Mouse (Mus musculus) kidney, postnatal 25 days (tissue): ENCODE measurements around the gene Plekhg4.
A peak's percentile ranks its signal among the peaks of the same experiment; 100 is the strongest.

Experiments used
- DNase-seq, 2 experiments: peaks; one replicate each; pipeline ENCODE4 v3.0.0; 2021; ENCODE audit warnings: mixed read lengths in 2 of 2

Gene Plekhg4

DNA sequence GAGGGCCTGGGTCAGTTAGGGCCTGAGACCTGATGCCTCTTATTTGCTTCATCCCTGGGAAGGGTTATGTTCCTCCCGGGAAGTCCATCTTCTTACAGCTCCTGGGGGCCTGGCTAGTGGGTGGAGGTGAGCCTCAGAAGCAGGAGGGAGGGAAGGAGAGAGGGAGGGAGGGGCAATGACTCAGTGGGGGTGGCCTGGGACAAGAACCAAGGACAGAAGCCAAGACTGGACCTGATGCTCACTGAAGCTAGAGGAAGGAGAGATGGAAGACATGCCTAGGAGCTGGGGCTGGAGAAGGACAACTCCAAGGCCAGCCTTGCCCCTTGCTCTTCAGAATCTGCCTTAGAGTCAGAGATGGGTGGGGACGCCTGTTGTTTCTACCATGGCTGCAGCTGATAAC lies at the start of gene Plekhg4:
Gene Plekhg4, plus strand, starts transcription at position 243 of the 400 bp plus-strand sequence.
- no peak for DNase-seq

DNA sequence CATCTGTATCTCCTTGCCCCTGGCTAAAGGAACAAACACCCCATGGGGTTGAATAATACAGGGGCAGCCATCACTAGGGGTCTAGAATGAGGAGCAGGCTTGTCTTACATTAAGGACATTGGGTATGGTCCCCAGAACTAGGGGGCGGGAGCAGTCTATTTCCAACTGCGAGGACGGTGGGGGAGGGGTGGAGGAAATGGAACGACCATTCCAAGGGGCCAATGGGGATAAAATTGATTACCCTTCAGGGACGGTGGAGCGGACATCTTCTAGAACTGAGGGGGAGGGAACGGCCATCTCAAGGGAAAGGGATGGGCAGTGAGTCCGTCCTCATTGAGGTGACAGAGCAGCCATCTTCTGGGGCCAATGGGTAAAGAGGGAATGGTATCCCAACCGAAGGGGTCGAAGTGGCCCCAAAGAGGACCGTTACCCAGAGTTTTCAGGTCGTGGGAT lies 47.4 kb upstream of the Plekhg4 start:
- no peak for DNase-seq

DNA sequence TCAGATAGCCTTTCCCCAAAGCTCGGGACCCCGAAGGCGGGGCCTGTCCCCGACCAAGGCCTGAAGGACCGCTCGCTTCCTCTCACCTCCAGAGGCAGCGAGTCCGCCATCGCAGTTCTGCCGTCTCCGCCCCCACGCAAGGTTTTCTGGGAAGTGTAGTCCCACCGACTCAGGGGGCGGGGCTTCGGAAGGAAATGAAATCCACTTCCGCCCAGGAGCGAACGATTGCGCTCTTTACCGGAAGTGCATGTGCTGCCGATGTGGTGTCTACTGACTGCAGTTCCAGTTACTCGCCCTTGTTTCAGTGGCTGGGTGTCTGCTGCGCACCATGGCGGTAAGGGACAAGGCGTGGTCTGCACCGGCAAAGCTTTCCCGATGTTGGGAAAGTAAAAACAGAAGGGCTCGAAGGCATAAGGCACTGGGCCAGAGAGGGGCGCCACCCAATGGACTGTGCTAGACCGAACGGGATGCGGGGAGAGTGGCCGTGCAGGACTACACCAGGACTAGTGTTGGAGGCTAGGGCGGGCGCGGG lies 46.9 kb upstream of the Plekhg4 start, which contains the start of the genes Lrrc29 and Tmem208:
Gene Lrrc29, minus strand, starts transcription at position 138 of the 532 bp plus-strand sequence.
Gene Tmem208, plus strand, starts transcription at position 214 of the 532 bp plus-strand sequence.
- DNase-seq: peak; percentile 98 to 99

DNA sequence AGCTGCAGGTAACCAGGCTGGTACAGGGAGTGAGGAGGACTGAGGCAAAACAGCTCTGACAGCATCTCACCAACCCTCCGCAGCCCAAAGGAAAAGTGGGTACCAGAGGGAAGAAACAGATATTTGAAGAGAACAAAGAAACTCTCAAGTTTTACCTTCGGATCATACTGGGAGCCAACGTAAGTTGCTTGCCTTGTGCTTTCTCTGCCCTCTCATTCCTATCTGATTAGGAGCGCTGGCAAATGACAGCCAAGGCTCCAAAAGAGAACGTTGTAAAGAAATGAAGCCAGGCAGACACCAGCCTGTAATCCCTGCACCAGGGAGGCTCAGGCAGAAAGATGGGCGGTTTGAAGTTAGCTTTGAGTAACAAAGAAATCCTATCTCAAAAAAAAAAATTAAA lies 46.1 kb upstream of the Plekhg4 start:
- no peak for DNase-seq

DNA sequence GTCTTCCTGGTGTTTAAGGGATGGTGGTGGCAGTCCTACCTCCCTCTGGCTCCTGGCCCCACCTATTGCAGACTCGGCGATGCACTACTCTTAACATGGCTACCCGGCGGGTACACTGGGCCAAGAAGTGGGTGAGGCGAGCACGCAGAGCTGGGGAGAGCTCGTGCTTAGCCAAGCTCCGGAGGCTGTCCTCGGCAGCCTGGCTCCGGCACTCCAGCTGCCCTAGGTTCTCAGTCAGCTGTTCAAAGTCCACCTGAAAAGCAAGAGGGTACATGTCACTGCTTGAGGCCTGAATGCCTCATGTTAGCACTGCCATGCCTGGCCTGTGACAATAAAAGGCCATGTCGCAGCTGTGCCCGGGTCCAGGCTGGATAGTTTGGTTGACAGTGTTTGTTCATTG lies 42.7 kb upstream of the Plekhg4 start:
- DNase-seq: peak in 1 of 2 experiments; percentile 52

DNA sequence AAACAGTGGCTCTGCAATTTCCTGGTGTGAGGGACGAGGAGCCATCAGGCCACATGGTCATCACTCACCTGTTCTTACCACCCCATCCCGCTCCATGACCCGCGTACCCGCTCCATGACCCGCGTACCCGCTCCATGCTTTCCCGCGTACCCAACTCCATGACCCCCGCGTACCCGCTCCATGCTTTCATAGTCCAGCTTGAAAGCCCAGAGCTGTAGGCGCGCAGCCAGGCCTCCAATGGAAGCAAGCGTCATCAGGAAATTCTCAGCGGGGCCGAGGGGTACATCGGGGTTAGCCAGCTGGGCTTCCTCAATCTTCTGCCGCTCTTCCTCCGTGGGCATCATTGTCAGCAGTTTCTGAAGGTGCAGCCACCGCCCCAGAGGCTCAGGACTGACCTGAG lies 41.6 kb upstream of the Plekhg4 start:
- DNase-seq: peak in 1 of 2 experiments; percentile 40

DNA sequence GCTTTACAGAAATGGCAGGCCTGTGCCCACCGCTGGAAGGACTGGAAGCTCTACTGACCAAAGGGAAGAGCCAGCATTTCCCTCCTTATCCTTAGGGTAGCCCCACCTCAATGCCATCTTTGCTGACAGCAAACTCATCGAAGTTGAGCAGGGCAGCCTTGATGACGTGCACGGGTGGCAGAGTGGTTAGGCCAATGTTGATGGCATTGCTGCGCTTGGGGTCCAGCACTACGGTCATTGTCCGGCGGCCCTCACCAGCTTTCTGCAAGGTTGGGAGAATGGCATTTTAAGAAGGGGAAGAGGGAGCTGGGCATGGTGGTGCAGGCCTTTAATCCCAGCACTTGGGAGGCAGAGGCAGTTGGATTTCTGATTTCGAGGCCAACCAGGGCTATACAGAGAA lies 41.1 kb upstream of the Plekhg4 start:
- DNase-seq: no peak

DNA sequence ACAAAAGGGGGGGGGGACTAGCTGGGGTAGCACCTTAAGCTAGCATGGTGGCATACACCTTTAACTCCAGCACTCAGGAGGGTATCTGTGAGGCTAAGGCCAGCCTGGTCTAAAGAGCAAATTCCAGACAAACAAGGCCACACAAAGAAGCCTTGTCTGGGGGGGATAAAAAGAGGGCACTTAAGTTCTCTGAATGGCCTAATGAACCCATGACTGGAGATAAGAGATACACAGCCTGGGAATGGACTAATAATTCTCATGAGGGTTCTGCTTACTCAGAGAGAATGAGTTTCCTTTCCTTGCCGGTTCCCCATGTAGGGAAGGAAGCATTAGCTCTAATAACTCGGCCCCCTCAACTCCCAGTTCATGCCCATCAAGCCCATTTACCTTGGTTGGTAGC lies 40.6 kb upstream of the Plekhg4 start:
- DNase-seq: no peak

DNA sequence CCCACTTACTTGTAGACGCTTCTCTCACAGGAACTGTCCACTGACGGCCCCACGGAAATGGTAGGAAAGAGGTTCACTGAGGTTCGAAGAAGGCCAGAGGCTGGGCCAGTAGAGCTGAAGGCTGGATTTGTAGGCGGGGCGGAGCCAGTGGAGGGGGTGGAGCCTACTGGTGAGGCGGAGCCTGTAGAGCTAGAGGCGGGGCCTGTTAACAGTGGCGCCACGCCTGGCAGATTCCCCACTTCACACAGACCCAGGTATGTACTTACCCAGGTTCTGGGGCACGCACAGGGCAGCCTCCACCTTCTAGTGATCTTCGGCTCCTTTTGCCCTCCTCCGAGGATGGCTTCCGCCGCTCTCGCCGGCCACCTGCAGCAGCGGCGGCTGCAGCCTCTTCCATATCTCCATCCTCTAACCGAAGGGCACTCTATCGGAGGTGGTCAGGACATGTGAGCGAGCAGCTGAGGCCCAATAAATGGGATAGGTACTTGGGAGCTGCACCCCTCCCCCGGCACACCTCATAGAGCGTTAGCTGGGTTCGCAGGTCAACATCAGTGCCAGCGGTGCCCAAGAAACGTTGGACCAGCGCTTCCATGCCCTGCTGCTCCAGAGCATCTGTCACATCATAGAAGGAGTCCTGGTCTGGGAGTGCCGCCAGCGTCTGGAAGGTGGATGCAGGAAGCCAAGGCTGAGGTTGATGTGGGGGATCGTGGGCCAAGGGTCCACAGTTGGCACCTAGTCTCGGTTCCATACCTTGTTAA lies 36.5 kb upstream of the Plekhg4 start:
- DNase-seq: no peak

DNA sequence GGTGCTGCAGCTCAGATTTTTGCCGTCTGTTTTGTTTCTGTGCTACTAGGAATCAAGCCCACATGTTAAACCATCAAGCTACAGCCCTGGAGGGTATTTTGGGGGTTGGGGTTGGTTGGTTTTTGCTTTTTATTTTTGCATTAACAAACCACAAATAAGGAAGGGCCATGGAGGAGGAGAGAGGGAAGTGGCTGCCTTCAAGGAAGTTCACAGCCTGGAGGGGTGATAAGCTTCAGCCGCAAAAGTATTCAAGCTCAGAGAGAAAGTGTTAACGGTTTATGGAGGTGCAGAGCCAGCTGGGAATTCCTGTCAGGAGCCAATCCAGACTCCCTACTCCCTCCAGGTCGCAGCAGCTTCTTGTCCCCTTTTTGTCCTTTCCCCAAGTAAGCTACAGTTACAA lies 34.1 kb upstream of the Plekhg4 start:
- no peak for DNase-seq

DNA sequence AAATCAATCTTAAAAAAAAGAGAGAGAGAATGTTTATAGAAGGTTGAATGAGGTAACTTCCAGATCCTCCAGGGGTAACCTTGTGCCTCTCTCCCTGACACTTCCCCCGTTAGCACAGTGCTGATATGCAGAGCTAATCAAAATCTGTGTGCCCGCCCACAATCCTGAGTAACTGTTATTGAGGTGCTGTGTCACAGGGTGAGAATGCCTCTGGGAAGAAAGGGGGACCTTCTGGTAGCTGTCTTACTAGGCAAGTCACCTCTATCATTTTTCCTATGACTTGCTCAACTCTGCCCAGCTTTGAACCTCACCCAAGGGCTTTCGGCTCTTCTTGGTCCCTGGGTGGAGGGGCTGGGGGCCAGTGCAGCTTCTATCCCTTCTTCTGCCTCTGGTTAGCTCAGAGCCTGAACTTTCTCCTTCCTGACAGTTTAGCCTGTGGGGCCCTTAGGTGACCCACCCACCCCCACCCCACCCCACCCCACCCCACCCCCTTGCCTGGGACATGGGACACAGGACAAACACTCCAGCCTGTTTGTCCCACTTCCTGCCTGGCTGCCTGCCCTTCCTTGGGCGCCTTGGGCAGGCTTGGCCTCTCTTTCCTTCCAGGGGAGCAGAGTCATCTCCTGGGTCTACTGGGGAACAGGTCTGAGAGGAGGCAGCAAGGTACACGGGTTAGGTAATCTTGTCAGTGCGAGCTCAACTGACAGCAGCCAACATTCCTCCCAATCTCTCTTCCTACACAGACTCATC lies 33.0 kb upstream of the Plekhg4 start:
- DNase-seq: peak; percentile 56 to 75

DNA sequence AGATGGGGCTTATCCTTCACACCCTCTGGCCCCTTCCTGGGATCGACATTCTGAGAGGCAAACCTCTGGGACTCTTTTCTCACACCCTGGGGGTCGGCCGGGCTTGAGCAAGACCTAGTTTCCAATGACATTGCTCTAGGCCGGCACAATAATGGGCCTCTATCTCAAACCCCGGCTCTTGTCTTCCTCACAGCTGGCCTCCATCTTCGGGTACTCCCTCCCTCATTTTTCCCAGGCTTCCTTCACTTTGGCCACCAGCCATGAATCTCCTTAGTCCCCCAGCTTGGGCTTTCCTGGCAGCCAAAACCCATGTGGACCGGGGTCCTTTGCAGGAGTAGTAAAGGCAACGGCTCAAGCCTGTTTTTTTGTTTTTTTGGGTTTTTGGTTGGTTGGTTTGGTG lies 31.7 kb upstream of the Plekhg4 start:
- DNase-seq: no peak

DNA sequence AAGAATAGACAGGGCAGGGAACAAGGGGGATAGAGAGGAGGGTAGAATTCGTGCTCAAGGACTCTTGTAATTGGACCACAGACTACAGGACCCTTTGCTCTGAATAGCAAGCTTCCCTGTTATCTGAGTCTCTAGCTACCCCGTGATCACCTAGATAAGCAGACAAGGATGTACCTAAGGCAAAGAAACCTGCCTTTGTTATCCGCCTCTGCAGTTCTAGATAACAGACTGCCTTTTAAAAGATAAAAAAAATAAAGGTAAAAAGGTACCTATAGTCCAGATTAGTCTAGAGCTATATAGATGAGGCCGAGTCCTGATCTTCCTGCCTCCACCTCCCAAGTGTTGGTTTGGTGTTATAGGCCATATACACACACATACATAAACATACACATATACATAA lies 30.3 kb upstream of the Plekhg4 start:
- no peak for DNase-seq

DNA sequence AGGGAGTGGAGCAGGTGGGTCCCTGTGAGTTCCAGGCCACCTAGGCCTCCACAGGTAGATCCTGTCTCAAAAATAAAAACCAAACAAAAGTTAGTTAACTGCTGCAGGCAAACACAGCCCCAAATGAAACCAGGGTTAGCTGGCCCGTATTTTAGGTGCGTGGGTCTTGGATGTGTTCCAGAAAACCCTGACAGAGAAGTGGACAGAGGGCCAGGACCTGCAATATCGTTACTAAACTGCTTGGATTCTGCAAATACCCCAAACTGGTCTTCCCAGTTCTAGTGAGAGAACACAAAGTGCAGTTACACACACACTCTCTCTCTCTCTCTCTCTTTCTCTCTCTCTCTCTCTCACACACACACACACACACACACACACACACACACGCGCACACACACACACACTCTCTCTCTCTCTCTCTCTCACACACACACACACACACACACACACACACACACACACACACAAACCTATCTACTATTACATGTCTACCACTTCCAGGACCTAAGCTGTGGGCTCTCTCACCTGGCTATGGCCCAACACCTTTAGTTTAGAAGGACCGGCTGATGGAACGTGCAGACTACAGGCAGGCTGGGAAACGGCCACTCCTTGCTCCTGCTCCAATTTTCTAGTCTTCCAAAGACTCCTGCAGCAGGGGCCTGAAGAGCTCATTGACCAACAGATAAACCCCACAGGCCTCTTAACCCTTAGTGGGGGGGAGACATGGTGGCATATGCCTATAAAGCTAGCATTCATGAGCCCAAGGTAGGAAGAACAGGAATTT lies 29.1 kb upstream of the Plekhg4 start:
- DNase-seq: no peak

DNA sequence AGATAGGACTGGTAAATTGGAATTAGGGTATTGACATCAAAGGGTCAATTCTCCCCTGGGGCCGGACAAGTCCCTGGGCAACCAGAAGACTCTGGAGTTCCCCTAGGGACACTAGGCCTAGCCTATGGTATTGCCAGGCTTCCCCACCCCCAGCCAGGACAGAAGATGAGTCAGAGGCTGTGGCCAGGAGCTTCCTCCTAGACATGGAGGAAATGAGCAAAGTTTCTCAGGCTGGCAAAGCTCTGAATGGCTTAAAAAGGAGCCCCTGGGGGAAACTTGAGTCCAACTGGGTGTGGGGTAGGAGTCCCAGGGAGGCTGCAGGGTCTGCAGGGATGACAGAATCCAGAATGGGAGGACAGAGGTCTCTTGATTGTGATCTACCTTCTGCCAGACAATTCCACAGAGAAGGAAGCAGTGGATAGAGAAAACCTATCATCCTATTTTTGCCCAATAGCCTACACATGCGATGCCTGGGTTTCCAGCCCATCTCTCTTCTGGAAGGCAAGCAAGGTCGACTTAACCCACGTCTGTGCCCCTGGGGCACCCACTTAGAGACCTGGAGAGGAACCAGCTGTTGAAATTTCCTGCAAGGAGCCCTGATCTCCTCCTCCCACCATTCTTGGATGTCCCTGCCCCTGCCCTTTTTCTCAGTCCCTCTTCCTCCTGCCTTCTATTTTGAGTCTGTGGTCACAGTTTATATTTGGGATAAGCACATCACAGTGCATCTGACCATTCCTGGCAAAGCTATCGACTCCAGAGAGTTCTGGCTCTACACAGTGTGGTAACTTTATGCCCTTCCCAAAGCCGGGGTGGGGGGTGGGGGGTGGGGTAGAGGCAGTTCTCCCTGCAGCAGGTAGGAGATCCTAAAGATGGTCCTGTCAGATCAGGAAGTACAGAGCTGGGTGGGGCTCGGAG lies 27.8 kb upstream of the Plekhg4 start:
- DNase-seq: peak; percentile 55 to 68

DNA sequence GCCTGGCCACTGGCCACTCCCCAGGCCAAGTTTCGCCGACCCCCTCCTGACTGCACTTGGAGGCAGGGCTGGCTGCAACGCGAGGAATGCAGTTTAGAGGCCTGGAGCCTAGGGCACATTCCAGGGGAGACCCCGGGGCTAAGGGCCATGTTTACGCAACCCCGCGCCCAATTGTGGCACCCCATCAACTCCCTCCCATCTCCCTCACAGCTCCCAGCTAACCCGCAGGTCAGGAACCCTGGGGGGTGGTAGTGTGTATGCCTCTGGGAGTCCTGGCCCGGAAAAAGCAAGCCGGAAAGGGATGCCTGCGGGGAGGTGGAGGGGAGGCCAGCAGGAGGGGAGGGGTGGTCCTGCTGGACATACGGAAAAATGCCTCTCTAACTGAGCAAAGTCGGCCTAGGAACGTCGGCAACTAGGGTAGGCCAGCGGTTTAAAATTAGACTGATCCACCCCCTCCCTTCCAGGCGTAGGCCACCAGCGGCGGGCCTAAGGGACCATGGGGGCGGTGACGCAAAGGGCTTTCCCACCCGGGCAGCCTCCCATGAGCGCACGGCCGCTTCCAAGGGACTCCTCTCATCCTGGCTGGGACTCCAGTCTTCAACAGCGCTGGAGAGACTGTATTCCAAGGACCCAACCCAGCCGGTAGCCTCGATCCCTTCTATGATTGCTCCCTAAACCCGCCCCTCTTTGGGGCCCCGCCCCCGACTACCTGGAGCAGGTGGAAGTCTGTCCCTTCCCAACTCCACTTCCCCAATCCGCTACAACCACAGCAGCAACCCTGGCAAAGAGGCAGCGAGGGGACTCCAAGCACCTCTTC lies 26.3 kb upstream of the Plekhg4 start:
- DNase-seq: peak; percentile 78 to 88

DNA sequence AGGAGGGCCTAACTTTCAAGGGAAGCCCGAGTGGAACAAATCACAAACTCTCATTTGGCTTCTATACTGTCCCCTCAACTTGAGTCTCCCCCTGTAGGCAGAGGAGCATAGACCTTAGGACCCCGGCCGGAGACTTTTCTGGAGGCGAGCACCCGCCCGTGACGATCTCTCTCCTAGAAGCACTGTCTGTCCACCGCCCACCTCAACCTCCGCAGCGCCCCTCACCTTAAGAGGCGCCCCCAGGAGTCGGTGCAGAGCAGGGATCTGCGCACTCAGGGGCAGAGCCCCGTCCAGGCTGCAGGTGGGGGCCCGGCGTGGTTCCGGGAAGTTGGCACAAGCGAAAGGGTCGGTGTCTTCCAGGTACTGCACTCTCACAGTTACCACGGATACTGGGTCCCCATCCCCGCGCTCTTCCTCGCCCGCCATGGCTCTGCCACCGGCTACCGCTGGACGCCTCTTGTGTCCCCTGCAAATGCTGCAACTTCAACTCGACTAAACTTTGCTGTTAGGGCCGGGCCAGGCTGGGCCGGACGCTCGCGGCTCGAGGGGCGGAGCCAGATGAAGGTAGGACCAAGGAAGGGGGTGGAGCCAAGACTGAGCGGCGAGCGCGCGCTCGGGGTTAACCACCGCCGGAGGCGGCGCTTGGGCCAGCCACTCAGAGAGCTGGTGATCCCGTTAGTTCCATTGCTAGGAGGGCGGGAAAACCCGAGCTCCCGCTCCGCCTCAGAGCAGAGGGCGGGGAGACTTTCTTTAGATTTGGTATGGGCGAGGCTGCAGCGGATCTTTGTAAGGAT lies 25.4 kb upstream of the Plekhg4 start, which contains the start of gene Fhod1:
Gene Fhod1, minus strand, starts transcription at position 526 of the 794 bp plus-strand sequence.
- DNase-seq: peak; percentile 99

DNA sequence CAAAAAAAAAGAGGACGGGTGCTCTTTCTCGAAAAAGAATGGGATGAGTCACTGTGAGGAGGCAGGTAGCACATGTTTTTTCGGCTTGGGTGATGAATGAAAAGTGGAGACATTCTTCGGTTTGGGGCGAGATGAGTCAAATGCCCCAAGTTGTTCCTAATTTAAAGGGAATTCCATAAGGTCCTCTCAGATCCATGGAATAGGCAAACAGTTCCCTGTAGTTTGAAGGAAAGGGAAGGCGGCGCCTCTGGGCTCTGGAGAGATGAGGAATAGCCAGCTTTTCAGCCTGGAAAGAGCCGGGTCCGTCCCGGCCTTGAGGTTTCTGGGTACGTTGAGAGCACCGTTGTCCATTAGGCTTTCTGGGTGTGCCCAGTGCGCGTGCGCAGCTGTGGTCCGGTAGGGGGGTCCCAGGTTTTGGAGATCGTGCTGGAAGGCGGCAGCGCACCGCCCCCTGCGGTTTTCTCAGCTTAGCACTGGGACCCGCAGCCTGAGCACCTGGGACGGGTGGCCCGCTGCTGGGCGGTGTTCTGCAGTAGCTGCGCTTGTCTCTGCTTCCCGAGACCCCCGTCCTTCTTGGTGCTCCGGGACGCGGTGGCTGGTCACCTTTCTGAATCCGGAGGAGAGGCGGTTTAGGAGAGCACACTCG lies 24.5 kb upstream of the Plekhg4 start, which contains the start of gene Slc9a5:
Gene Slc9a5, plus strand, starts transcription at position 394 of the 646 bp plus-strand sequence.
- DNase-seq: peak; percentile 47 to 58

DNA sequence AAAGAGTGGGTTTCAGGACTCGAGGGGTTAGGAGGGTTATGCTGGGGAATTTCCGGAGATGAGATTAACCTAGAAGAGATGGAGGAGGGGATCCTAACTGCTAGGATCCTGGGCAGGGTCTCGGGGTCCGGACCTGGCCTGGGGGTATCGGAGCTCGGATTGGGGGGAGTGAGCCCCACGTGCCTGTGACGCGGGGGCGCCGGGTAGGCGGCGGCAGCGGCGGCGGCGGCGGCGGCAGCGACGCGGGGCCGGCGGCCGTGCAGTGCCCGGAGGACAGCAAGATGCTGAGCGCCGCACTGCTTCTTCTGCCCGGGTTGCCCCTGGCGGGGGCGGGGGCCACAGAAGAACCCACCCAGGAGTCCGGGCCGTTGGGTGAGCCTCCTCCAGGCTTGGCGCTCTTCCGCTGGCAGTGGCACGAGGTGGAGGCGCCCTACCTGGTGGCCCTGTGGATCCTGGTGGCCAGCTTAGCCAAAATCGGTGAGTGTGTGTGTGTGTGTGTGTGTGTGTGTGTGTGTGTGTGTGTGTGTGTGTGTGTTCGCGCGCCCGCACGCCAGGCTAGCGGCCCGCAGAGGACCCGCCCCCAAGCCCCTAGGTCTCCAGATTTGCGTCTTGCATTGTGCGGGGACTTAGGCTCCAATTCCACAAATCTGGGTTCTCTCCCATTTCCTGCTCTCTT lies 23.8 kb upstream of the Plekhg4 start:
- no peak for DNase-seq
